Mouse (Mus musculus) ES-E14 (cell line): ENCODE data around the gene Tln1. TPM values are rescaled to one million over a fixed set of nuclear protein-coding genes. Genes with fewer than 3 reads are reported as not detected.

Experiments used
- DNase-seq: peaks from one replicate; pipeline ENCODE4 v3.0.0-alpha.2; 2013; ENCODE audit warnings: low read depth, low spot score
- H3K27ac ChIP-seq: 2 replicates; pipeline ENCODE4 v1.5.1; 2012; ENCODE audit warnings: low read depth, mild to moderate bottlenecking, low read length, moderate library complexity, mixed read lengths; ENCODE audit not compliant: poor library complexity, insufficient read depth, severe bottlenecking
- H3K36me3 ChIP-seq: 2 replicates; pipeline ENCODE4 v1.6.1; 2012; ENCODE audit warnings: mild to moderate bottlenecking, low read length, moderate library complexity, mixed read lengths; ENCODE audit not compliant: control insufficient read depth, poor library complexity, insufficient read depth, severe bottlenecking
- H3K4me1 ChIP-seq, 2 experiments: fragments of 150-350 bp in 1 of 2; sonication (generic) in 1 of 2; 2 replicates each; pipeline ENCODE4 v1.6.1; 2012; ENCODE audit warnings: low read length in 2 of 2, mild to moderate bottlenecking in 1 of 2, mixed read lengths in 1 of 2; ENCODE audit not compliant: control insufficient read depth in 2 of 2, insufficient read depth in 2 of 2, poor library complexity in 1 of 2
- H3K4me3 ChIP-seq, 2 experiments: fragments of 150-350 bp in 1 of 2; sonication (generic) in 1 of 2; 2 replicates each; pipeline ENCODE4 v1.5.1; 2012; ENCODE audit warnings: low read length in 2 of 2, low read depth in 1 of 2, mild to moderate bottlenecking in 1 of 2, mixed read lengths in 1 of 2; ENCODE audit not compliant: insufficient read depth in 1 of 2, poor library complexity in 1 of 2, severe bottlenecking in 1 of 2
- H3K9ac ChIP-seq: 2 replicates; pipeline ENCODE4 v1.6.1; 2012; ENCODE audit warnings: low read depth, mild to moderate bottlenecking, low read length, mixed read lengths; ENCODE audit not compliant: poor library complexity, insufficient read depth, severe bottlenecking
- H3K9me3 ChIP-seq: fragments of 150-350 bp; sonication (generic); 2 replicates; pipeline ENCODE4 v1.6.1; 2012; ENCODE audit warnings: low read depth, mild to moderate bottlenecking, low read length; ENCODE audit not compliant: control insufficient read depth, insufficient read depth
- CHD2 ChIP-seq: IDR thresholded peaks from 2 replicates; pipeline ENCODE4 v1.6.1; 2014; ENCODE audit warnings: mild to moderate bottlenecking, low read depth, low read length, inconsistent platforms
- HCFC1 ChIP-seq: IDR thresholded peaks from 2 replicates; pipeline ENCODE4 v1.6.1; 2012; ENCODE audit warnings: low read length, inconsistent platforms, borderline replicate concordance; ENCODE audit not compliant: insufficient read depth
- MAFK ChIP-seq: IDR thresholded peaks from 2 replicates; pipeline ENCODE4 v1.6.1; 2014; ENCODE audit warnings: mild to moderate bottlenecking, low read depth, low read length, inconsistent platforms; ENCODE audit not compliant: insufficient read depth
- ZC3H11A ChIP-seq: IDR thresholded peaks from 2 replicates; pipeline ENCODE4 v1.6.1; 2012; ENCODE audit warnings: low read depth, mild to moderate bottlenecking, inconsistent platforms, low read length, borderline replicate concordance
- ZNF384 ChIP-seq: IDR thresholded peaks from 2 replicates; pipeline ENCODE4 v1.6.1; 2012; ENCODE audit warnings: low read depth, low read length, inconsistent platforms
- in situ Hi-C, 2 experiments: fragments of 600-800 bp; cut with MboI; formaldehyde crosslinking; loops; one replicate each; pipeline ENCODE4 v1.15.1; 2025; ENCODE audit warnings: low sequenced_read_pairs in 2 of 2, inconsistent platforms in 1 of 2; ENCODE audit not compliant: unreplicated experiment in 2 of 2
- total RNA-seq: library from RNA; depleted of rRNA; stranded (reverse); fragments of 300-350 nt; gene quantifications from 2 replicates; pipeline ENCODE4 v1.2.3, GENCODE M21; 2012

Tln1 gene
- total RNA-seq, 1 experiment, result 105 TPM

DNA sequence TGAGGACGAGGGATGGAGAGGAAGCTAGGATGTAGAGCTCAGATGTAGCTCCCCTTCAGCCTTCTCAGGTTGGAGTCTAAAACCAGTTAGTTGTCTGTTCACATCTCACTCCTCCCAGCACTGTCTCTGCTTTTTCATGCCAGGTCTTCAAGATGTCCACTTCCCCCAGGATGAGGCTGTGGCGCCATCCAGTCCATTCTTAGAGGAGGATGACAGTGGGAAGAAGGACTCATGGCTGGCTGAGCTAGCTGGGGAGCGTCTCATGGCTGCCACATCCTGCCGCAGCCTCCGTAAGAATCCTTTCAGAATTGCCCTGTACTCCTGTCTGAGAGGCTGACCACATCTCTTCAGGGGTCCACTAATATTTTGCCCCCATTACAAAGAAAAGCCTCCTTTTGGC, 18.2 kb upstream of the Tln1 start:
- Histone ChIP-seq H3K36me3 (peaks cover 21% of the 10 kb centered on the region; the same call in 1 of the 2 replicates), H3K4me1 (peaks cover 2 to 15% of the 10 kb centered on the region in 2 experiments; a peak in 3 of 4 replicates), H3K9ac (no peak overlapping the region), H3K27ac (no peak overlapping the region), H3K9me3 (no peaks in the 10 kb centered on the region), H3K4me3 (no peak overlapping the region)
- in situ Hi-C loops, result no loop called here
- TF ChIP-seq ZNF384 (no peak), ZC3H11A (no peak)
- no peak for DNase-seq

DNA sequence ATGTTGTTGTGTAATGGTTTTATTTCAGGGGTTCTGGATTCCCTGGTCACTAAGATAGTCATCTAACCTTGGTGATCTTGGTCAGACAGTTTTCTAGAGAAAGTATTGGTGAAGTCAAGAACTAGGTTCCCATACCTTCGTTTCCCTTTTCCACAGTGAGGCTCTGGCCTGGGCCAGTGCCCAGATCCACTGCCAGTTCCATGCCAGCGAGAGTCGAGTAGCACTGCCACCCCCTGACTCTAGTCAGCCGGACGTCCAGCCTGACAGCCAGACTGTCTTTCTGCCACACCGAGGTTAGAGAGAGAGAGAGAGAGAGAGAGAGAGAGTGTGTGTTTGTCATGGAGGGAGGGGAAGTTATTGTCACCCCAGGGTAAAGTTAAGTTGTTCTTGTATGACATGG, 17.2 kb upstream of the Tln1 start:
- in situ Hi-C loops, result no loop called here
- TF ChIP-seq MAFK (no peak), HCFC1 (no peak), ZNF384 (no peak), CHD2 (no peak), ZC3H11A (no peak)
- no peaks in the 10 kb centered on the region for H3K9me3 ChIP-seq
- peaks cover 21% of the 10 kb centered on the region; the same call in 1 of the 2 replicates for H3K36me3 ChIP-seq
- no peak overlapping the region for H3K27ac ChIP-seq
- peak overlapping the region; percentile 78 to 100; a peak in 3 of 4 replicates for H3K4me3 ChIP-seq
- DNase-seq, result no peak
- H3K9ac ChIP-seq, result no peak overlapping the region; the same call in 1 of the 2 replicates
- H3K4me1 ChIP-seq, result peaks cover 5 to 8% of the 10 kb centered on the region in 2 experiments; a peak in 3 of 4 replicates

DNA sequence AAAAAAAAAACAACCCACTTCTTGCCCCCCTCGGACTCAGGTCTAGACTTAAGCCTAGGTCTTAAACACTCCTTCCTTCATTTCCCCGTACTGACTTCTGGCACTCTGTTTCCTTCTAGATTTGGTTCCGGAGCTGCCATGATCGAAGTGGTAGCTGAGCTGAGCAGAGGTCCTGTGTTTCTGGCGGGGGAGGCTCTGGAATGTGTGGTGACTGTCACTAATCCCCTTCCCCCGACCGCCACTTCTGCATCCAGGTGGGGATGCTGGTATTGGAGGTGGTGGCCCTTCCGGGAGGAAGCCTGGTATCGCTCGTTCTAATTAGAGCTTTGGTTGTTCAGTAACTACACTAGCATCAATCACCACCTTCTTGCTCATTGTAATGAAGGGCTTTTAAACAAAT, 16.8 kb upstream of the Tln1 start:
- Histone ChIP-seq H3K9me3 (no peaks in the 10 kb centered on the region), H3K9ac (peak overlapping the region; percentile 80), H3K4me3 (peak overlapping the region; percentile 78 to 100), H3K36me3 (peaks cover 21% of the 10 kb centered on the region; the same call in 1 of the 2 replicates), H3K27ac (no peak overlapping the region), H3K4me1 (peaks cover 5 to 7% of the 10 kb centered on the region in 2 experiments; a peak in 3 of 4 replicates)
- TF ChIP-seq CHD2 (no peak), ZC3H11A (no peak), ZNF384 (no peak), MAFK (no peak)
- DNase-seq, result no peak
- in situ Hi-C loops, result no loop called here

DNA sequence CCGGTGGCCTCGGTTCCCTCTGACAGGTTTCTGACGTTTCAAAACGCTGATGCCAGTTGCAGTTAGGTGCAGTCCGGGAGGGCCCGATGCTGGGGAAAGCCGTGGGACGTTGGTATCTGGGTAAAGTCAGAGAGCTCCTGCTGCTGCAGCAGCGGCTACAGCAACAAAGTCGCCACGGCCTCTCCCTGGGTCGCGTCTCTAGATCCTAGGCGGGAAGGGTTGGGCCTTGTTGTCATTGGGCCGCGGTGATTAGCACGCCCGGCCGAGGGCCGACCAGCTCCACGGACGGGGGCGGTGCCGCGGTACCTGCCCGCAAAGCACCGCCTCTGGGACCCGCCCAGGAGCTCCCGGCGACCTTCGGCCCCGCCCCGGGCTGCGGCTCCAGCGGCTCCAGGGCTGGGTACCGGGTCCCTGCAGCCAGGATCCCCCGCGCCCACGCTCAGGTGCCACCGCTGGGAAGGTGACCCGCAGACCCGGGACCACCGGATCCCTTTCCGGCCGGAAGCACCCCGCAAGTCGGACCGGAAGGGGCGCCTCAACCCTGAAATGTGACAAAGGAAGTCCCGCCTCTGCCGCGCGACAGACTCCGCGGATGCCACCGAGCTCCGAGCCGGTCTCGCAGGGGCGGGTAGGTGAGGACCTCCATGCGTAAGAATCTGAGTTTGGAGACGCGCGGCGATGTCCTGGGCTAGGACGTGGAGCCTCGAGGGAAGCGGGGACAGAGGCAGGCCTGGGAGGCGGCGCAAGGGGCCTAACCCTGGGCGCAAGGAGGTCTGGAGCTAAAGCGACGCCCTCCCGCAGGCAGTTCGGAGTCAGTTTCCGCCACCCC, 16.1 kb upstream of the Tln1 start, which contains the start of the genes Rgp1 and Gba2:
Gene Rgp1 (plus strand): TSS at position 340 of the 829 bp plus-strand sequence.
Gene Gba2 (minus strand): TSS at position 498 of the 829 bp plus-strand sequence.
- Histone ChIP-seq H3K4me1 (peaks cover 3 to 5% of the 10 kb centered on the region in 2 experiments; a peak in 3 of 4 replicates), H3K9me3 (no peaks in the 10 kb centered on the region), H3K36me3 (peaks cover 18% of the 10 kb centered on the region; the same call in 1 of the 2 replicates), H3K27ac (no peak within 1 kb of the TSS), H3K4me3 (peak within 1 kb of the TSS; percentile 78 to 100), H3K9ac (peak within 1 kb of the TSS; percentile 80)
- in situ Hi-C loops, result no loop called here
- DNase-seq, result peak; percentile 81
- TF ChIP-seq CHD2 (no peak), ZNF384 (no peak), MAFK (no peak), HCFC1 (0 out of 2 replicates have a peak, but pooled peaks have one; percentile 32), ZC3H11A (no peak)
